Mouse (Mus musculus) stomach, postnatal 0 days (tissue): ENCODE measurements at regions not wholly inside any gene's neighbourhood (a gene's known extent, or its start where the extent isn't known, plus 50 kb on each side); places are given as distances from the start of the nearest gene placed in this dataset.

Experiments used
- ATAC-seq: fragments of 200-750 bp; cut with Nextera tagmentation; 2 replicates; pipeline ENCODE4 v1.8.0; 2017; ENCODE audit not compliant: low FRiP score, low TSS enrichment
- DNase-seq: peaks from one replicate; pipeline ENCODE4 v3.0.0-alpha.2; 2016; ENCODE audit warnings: low spot score
- H3K27ac ChIP-seq: fragments of 300-500 bp; sonication (generic); replicated peaks from 2 replicates; pipeline ENCODE4 v1.5.1; 2014; ENCODE audit warnings: mild to moderate bottlenecking, control low read depth
- H3K27me3 ChIP-seq: fragments of 300-500 bp; sonication (generic); 2 replicates; pipeline ENCODE4 v1.6.1; 2014; ENCODE audit warnings: low read length; ENCODE audit not compliant: control insufficient read depth, insufficient read depth
- H3K36me3 ChIP-seq: fragments of 300-500 bp; sonication (generic); 2 replicates; pipeline ENCODE4 v1.6.1; 2014; ENCODE audit warnings: low read length, mixed read lengths; ENCODE audit not compliant: control insufficient read depth, insufficient read depth
- H3K4me1 ChIP-seq: fragments of 300-500 bp; sonication (generic); replicated peaks from 2 replicates; pipeline ENCODE4 v1.6.1; 2014; ENCODE audit warnings: antibody characterized with exemption; ENCODE audit not compliant: control insufficient read depth, insufficient read depth
- H3K4me2 ChIP-seq: fragments of 300-500 bp; sonication (generic); replicated peaks from 2 replicates; pipeline ENCODE4 v1.6.1; 2014; ENCODE audit warnings: low read depth, mild to moderate bottlenecking, control low read depth, moderate library complexity
- H3K4me3 ChIP-seq: fragments of 300-500 bp; sonication (generic); 2 replicates; pipeline ENCODE4 v1.5.1; 2014; ENCODE audit warnings: low read depth, low read length, control low read depth
- H3K9ac ChIP-seq: fragments of 300-500 bp; sonication (generic); 2 replicates; pipeline ENCODE4 v1.6.1; 2014; ENCODE audit warnings: mild to moderate bottlenecking, low read length, control low read depth, mixed read lengths
- H3K9me3 ChIP-seq: fragments of 300-500 bp; sonication (generic); 2 replicates; pipeline ENCODE4 v1.6.1; 2016; ENCODE audit warnings: low read length; ENCODE audit not compliant: control insufficient read depth
- CTCF ChIP-seq: IDR thresholded peaks from 2 replicates; pipeline ENCODE4 v1.5.1; 2016; ENCODE audit warnings: antibody characterized with exemption, low read depth, mild to moderate bottlenecking, moderate library complexity
- EP300 ChIP-seq: optimal IDR thresholded peaks from 2 replicates; pipeline ENCODE3; 2016; ENCODE audit warnings: antibody characterized with exemption
- WGBS: fragments of 180-500 bp; shearing (Covaris S2); extraction: QIAGEN DNeasy Blood & Tissue Kit; methylation state at CpG from one replicate; pipeline ENCODE4 v1.1.7; 2014; 5-methylcytosine and 5-hydroxymethylcytosine counted together

DNA sequence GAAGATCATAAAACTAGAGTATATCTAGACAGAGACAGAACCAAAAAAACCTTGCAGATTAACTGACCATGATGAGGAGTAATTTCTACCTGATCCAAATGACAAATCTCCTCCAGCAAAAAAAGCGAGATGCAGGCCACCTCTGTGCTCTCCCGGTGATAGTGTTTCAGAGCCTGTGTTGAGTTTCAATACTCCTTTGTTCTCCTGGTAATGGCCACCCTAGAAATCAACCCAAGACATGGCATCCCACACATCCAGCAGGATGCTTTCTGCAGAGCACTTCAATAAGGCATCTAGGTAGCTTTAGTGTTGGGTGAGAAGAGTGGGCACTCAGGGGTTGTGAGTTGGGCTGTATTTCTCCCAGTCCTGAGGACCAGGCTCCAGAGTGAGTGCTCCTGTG, 371.3 kb upstream of the Sall1 start:
- Histone ChIP-seq H3K4me2 (no peak overlapping the region), H3K4me1 (no peaks in the 10 kb centered on the region), H3K27ac (no peak overlapping the region), H3K4me3 (no peak overlapping the region), H3K9ac (no peak overlapping the region), H3K9me3 (no peaks in the 10 kb centered on the region), H3K36me3 (no peaks in the 10 kb centered on the region), H3K27me3 (no peaks in the 10 kb centered on the region)
- TF ChIP-seq EP300 (no peak), CTCF (no peak)
- ATAC-seq = no peak
- no peak for DNase-seq
- WGBS = 73% methylated on average over 2 of the region's 2 CpGs

DNA sequence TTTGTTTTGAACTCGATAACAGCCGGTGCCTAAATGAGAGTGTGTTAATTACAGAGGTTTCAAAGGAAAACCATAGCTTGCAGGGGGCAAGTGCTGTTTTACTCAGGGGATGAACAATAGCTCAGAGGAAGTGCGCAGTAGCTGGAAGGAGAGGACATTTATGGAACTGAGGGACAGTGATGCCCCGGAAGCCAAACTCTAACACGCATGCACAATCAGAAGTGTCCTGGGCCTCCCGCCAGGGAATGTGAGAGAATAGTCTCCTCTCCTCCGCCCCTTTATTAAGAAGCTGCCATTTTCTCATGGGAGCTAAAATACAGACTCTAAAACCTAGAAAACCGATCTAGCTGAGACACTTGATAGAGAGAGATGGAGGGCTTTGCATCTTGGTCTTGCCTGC, 368.5 kb upstream of the Sall1 start:
- Histone ChIP-seq H3K27me3 (no peaks in the 10 kb centered on the region), H3K9ac (no peak overlapping the region), H3K4me3 (no peak overlapping the region), H3K4me1 (no peaks in the 10 kb centered on the region), H3K4me2 (no peak overlapping the region), H3K36me3 (no peaks in the 10 kb centered on the region), H3K27ac (no peak overlapping the region), H3K9me3 (no peaks in the 10 kb centered on the region)
- TF ChIP-seq CTCF (no peak), EP300 (no peak)
- DNase-seq = no peak
- 70% methylated on average over 8 of the region's 8 CpGs for WGBS
- no peak for ATAC-seq

DNA sequence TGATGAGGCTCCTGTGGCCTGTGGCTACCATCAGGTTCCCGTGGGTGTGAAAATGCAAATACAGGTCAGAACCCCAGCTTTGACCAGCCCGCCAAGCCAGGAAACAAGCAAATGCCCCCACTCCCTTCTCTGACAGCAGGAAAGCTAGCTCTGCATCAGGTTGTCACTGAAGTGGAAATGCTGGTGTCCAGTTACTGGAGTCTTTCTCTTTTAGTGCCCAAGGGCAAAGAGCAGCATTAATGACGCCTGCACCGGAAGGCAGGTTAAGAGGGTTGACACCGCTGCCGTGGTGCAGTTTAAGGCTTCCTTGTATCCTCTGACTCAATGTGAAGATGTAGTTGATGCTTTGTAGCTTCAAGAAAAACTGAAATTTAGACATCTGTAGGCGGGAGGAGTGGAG, 368.1 kb upstream of the Sall1 start:
- H3K4me3 ChIP-seq = no peak overlapping the region
- no peak overlapping the region for H3K9ac ChIP-seq
- H3K36me3 ChIP-seq = no peaks in the 10 kb centered on the region
- DNase-seq = no peak
- ATAC-seq = no peak
- H3K4me2 ChIP-seq = no peak overlapping the region
- no peaks in the 10 kb centered on the region for H3K9me3 ChIP-seq
- 33% methylated on average over 7 of the region's 7 CpGs for WGBS
- no peaks in the 10 kb centered on the region for H3K4me1 ChIP-seq
- TF ChIP-seq EP300 = no peak
- no peak for TF ChIP-seq CTCF
- H3K27me3 ChIP-seq = no peaks in the 10 kb centered on the region
- no peak overlapping the region for H3K27ac ChIP-seq

DNA sequence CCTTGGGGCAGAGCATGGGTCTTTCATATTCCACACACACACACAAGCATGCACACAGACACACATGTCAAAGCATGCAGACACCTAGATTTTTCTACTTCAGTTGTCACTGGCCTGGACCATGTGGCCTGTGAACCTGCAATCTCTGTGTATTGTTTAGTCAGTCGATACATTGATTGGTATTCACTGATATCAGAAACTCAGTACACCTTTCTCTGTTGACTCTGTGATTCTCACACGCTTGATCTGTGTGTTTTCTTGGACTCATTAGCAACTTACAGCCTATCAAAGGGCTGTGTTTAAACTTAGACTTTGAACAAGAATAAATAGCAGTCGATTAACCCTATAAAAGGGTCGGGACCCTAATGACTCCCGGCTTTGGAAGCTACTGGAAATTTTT, 362.7 kb upstream of the Sall1 start:
- no peaks in the 10 kb centered on the region for H3K27me3 ChIP-seq
- WGBS = 58% methylated on average over 5 of the region's 5 CpGs

DNA sequence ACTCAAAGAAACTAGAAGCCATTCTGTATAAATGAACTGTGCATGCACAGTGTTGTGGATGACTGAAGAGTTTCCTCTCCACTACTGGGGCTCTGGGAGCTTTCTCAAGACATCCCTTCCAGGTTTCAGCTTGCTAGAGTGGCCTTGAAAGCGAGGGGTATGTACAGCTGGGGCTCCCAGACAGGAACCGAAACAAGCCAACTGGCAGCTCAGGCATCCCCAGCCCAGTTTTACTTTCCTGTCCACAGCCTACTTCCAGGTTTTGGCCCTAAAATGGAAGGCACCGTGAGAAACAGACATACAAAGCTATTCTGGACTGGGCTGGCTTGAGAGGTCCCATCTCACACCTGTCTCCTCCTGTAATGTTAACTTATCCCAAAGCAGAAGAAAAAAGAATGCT, 360.3 kb upstream of the Sall1 start:
- Histone ChIP-seq H3K27ac (no peak overlapping the region), H3K4me3 (no peak overlapping the region), H3K9me3 (no peaks in the 10 kb centered on the region), H3K4me1 (no peaks in the 10 kb centered on the region), H3K4me2 (no peak overlapping the region), H3K9ac (no peak overlapping the region), H3K36me3 (no peaks in the 10 kb centered on the region), H3K27me3 (no peaks in the 10 kb centered on the region)
- DNase-seq = no peak
- 87% methylated on average over 3 of the region's 3 CpGs for WGBS
- ATAC-seq = no peak
- no peak for TF ChIP-seq EP300

More for the DNA sequence above, 362.7 kb upstream of the Sall1 start:
- H3K4me1 ChIP-seq = no peaks in the 10 kb centered on the region
- no peaks in the 10 kb centered on the region for H3K9me3 ChIP-seq
- no peak overlapping the region for H3K9ac ChIP-seq
- TF ChIP-seq EP300 = no peak
- H3K36me3 ChIP-seq = no peaks in the 10 kb centered on the region
- ATAC-seq = no peak
- H3K27ac ChIP-seq = no peak overlapping the region
- H3K4me2 ChIP-seq = no peak overlapping the region
- no peak overlapping the region for H3K4me3 ChIP-seq
- DNase-seq = no peak

DNA sequence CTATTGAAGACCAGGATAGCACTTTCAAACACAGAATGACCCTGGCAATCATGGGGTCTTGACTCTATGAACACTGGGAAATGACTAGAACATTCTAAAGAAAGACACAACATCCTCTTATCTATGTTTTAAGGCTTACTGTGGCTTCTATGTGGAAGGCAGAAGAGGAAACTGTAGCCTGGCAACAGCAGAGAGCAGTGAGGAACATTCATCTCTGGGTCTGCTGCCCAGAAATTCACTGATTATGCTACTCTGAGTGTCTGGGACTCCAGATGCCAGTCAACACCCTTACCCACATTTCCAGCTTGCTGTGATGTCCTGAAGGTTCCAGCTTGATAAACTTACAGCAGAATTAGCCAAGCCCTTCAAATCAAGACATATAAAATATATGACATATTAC, 352.7 kb upstream of the Sall1 start:
- H3K4me1 ChIP-seq = no peaks in the 10 kb centered on the region
- H3K9me3 ChIP-seq = no peaks in the 10 kb centered on the region
- no peak for DNase-seq
- no peak overlapping the region for H3K4me3 ChIP-seq
- H3K4me2 ChIP-seq = no peak overlapping the region
- no peaks in the 10 kb centered on the region for H3K27me3 ChIP-seq
- H3K9ac ChIP-seq = no peak overlapping the region
- TF ChIP-seq CTCF (no peak), EP300 (no peak)
- no peaks in the 10 kb centered on the region for H3K36me3 ChIP-seq
- no peak for ATAC-seq
- no peak overlapping the region for H3K27ac ChIP-seq
